Mouse (Mus musculus): ENCODE data around the gene Mrps5. TPM values are rescaled to one million over a fixed set of nuclear protein-coding genes. Genes with fewer than 3 reads are reported as not detected.

Mrps5 gene
- polyA plus RNA-seq, 1 experiment from 2014 or later: 170 TPM

DNA sequence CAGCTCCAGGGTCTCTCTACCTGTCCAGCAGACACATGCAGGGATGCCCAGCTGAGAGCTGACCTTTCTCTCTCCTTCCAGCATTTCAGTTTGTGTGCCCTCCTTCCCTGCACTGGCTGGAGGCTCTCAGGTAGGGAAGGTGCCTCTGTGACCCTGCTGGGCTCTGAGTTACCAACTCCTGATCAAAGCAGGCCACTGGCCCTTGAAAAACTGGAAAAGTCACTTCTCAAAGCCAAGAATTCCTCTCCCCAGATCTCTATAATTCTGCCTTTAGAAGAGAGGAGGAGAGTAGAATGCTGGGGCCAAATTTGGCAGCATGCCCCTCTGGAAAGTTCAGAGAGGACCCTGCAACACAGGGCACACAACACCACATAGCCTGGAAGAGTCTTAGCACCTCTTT lies 65.3 kb downstream of the Mrps5 start:
- H3K9me3 ChIP-seq (ENCODE audit: control insufficient read depth, low read length): no peaks in the 10 kb centered on the region
- no peak for DNase-seq (ENCODE audit: low spot score, missing footprints)
- H3K4me1 ChIP-seq (ENCODE audit: control insufficient read depth, insufficient read depth, low read length): peaks cover 6% of the 10 kb centered on the region; the same call in 1 of the 2 replicates
- ATAC-seq (ENCODE audit: low FRiP score): no peak
- H3K27ac ChIP-seq (ENCODE audit: low read depth, low read length): no peak overlapping the region
- peaks cover 26% of the 10 kb centered on the region for H3K27me3 ChIP-seq (ENCODE audit: control insufficient read depth, insufficient read depth, low read length)
- no peak overlapping the region for H3K9ac ChIP-seq (ENCODE audit: low read length)
- H3K4me3 ChIP-seq (ENCODE audit: low read depth, low read length): no peak overlapping the region
- no peaks in the 10 kb centered on the region for H3K36me3 ChIP-seq (ENCODE audit: control insufficient read depth, insufficient read depth, low read length)
- no peak overlapping the region for H3K4me2 ChIP-seq

DNA sequence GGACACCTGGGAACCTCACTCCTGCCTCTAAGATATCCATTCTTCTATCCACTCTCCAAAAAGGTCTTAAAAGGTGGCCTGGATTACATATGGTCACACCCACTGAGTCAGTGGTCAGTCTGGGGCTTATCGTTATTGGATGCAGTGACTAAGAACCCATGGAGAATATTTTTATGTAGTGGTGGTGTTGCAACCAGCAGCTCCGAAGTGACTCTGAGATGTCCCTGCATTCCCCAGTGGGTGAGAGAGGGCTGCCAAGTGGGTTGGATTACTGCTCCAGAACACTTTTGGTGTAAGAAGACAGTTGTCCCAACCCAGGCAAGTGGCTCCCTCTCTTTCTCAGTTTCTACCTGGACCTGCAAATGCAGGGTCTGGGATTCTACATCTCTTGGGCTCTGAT lies 65.8 kb downstream of the Mrps5 start:
- WGBS: 89% methylated on average over 2 of the region's 2 CpGs
- no peaks in the 10 kb centered on the region for H3K9me3 ChIP-seq (ENCODE audit: control insufficient read depth, low read length)
- peaks cover 29% of the 10 kb centered on the region for H3K27me3 ChIP-seq (ENCODE audit: control insufficient read depth, insufficient read depth, low read length)
- no peak overlapping the region for H3K4me3 ChIP-seq (ENCODE audit: low read depth, low read length)
- peaks cover 6% of the 10 kb centered on the region; the same call in 1 of the 2 replicates for H3K4me1 ChIP-seq (ENCODE audit: control insufficient read depth, insufficient read depth, low read length)
- H3K36me3 ChIP-seq (ENCODE audit: control insufficient read depth, insufficient read depth, low read length): no peaks in the 10 kb centered on the region
- H3K27ac ChIP-seq (ENCODE audit: low read depth, low read length): no peak overlapping the region
- no peak for DNase-seq (ENCODE audit: low spot score, missing footprints)
- ATAC-seq (ENCODE audit: low FRiP score): no peak
- H3K4me2 ChIP-seq: no peak overlapping the region
- H3K9ac ChIP-seq (ENCODE audit: low read length): no peak overlapping the region

DNA sequence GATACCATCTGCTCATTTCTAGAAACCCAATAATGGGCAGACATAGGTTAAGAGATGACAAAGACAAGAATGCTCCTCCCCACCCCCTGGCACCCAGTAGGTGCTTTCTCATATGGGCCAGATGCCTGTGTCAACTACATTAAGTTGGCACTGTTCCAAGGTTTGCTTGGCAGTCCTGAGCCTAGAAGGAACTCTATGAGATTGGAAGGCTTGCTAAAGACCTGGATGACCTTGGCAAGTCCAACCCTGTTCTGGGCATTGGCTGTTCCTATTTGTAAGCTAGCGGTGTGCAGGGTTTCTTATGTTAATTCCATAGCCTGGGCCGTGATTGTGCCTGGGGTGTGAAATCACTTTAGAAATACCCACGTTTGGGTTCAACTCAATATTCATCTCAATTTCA lies 67.8 kb downstream of the Mrps5 start:
- Histone ChIP-seq H3K4me1 (ENCODE audit: control insufficient read depth, insufficient read depth, low read length) (peaks cover 6% of the 10 kb centered on the region; the same call in 1 of the 2 replicates), H3K4me3 (ENCODE audit: low read depth, low read length) (no peak overlapping the region)
- no peak for ATAC-seq (ENCODE audit: low FRiP score)

DNA sequence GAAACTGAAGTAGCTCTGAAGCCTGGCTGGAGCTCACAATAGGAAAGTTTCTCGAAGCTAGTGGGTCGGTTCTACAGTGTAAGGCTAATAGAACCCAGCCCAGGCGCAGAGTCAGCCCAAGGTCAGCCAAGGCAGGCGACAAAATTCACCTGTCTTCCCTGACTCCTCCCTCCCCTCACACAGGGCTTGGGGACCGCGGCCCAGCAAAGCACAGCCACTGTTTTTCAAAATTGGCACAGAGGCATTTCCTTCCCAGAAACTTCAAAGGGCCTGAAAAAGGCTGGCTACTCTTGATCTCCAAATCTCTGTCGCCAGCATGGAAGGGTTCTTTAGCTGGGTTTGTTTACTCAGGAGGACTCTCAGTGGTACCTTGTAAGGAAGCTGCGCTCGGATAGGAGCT lies 68.4 kb downstream of the Mrps5 start:
- Histone ChIP-seq H3K9ac (ENCODE audit: low read length) (no peak overlapping the region), H3K4me1 (ENCODE audit: control insufficient read depth, insufficient read depth, low read length) (peaks cover 6% of the 10 kb centered on the region; the same call in 1 of the 2 replicates), H3K27ac (ENCODE audit: low read depth, low read length) (no peak overlapping the region), H3K36me3 (ENCODE audit: control insufficient read depth, insufficient read depth, low read length) (no peaks in the 10 kb centered on the region), H3K4me3 (ENCODE audit: low read depth, low read length) (peak overlapping the region; percentile 32), H3K4me2 (peak overlapping the region; percentile 66; the same call in 1 of the 2 replicates), H3K27me3 (ENCODE audit: control insufficient read depth, insufficient read depth, low read length) (peaks cover 29% of the 10 kb centered on the region), H3K9me3 (ENCODE audit: control insufficient read depth, low read length) (no peaks in the 10 kb centered on the region)
- DNase-seq (ENCODE audit: low spot score, missing footprints): peak; percentile 87
- 7% methylated on average over 9 of the region's 9 CpGs for whole genome bisulfite sequencing
- ATAC-seq (ENCODE audit: low FRiP score): no peak

More for the DNA sequence above, 67.8 kb downstream of the Mrps5 start:
- H3K27ac ChIP-seq (ENCODE audit: low read depth, low read length): no peak overlapping the region
- H3K4me2 ChIP-seq: no peak overlapping the region
- H3K27me3 ChIP-seq (ENCODE audit: control insufficient read depth, insufficient read depth, low read length): peaks cover 29% of the 10 kb centered on the region
- no peaks in the 10 kb centered on the region for H3K36me3 ChIP-seq (ENCODE audit: control insufficient read depth, insufficient read depth, low read length)
- no peak overlapping the region for H3K9ac ChIP-seq (ENCODE audit: low read length)
- no peaks in the 10 kb centered on the region for H3K9me3 ChIP-seq (ENCODE audit: control insufficient read depth, low read length)
- DNase-seq (ENCODE audit: low spot score, missing footprints): no peak
- WGBS: 47% methylated on average over 3 of the region's 3 CpGs

DNA sequence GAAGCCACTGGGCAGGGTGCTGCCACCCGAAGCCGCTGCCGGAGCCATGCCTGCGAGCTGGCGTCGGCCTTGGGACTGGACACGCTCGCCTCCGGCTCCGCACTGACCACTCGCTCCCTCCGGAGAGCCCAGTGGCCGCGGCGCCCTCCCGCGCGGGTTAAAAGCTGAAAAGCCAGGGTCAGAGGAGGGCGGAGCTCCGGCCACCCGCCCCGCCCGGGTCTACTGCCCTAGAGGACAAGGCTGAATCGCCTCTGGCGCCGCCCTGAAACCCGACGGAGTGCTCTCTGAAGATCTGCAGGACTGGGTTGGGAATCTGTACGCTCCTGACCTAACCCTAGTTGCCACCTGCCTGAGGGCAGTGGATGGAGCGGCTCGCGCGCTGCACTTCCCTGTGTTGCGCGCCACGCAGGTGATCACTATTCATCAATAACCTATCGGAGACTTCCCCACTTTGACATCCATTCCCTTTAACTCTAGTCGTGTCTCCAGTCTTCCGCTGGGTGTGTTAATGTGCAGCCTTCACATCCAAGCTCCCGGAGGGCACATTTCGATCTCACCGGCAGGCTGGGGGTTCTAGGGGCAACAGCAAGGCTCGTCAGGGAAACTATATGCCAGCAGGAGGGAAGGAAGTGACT lies 69.2 kb downstream of the Mrps5 start, which contains the start of gene Mal:
Mal (minus strand) TSS at position 610 of the 635 bp plus-strand sequence.
- Histone ChIP-seq H3K36me3 (ENCODE audit: control insufficient read depth, insufficient read depth, low read length) (no peaks in the 10 kb centered on the region), H3K4me3 (ENCODE audit: low read depth, low read length) (peak within 1 kb of the TSS; percentile 32), H3K27me3 (ENCODE audit: control insufficient read depth, insufficient read depth, low read length) (peaks cover 29% of the 10 kb centered on the region), H3K9ac (ENCODE audit: low read length) (peak within 1 kb of the TSS; percentile 34), H3K9me3 (ENCODE audit: control insufficient read depth, low read length) (no peaks in the 10 kb centered on the region), H3K4me2 (peak within 1 kb of the TSS; percentile 66), H3K4me1 (ENCODE audit: control insufficient read depth, insufficient read depth, low read length) (peaks cover 6% of the 10 kb centered on the region; the same call in 1 of the 2 replicates), H3K27ac (ENCODE audit: low read depth, low read length) (no peak within 1 kb of the TSS)
- under 1% methylated on average over 43 of the region's 43 CpGs for WGBS
- ATAC-seq (ENCODE audit: low FRiP score) (peak; percentile 46; the same call in 1 of the 2 replicates), DNase-seq (ENCODE audit: low spot score, missing footprints) (peak; percentile 92)

Other genes with a start within 250 kb of the Mrps5 start
- not detected in 2 replicates for gene Astl, start 248.6 kb upstream of the Mrps5 start, polyA plus RNA-seq (2014; fragmentation: Nextera tagmentation; extraction: Ambion mirVana)
- gene Adra2b, start 224.0 kb upstream of the Mrps5 start, polyA plus RNA-seq (2014; fragmentation: Nextera tagmentation; extraction: Ambion mirVana): 2.8 and 2.9 TPM in 2 replicates
- gene Gpat2, start 162.0 kb upstream of the Mrps5 start, polyA plus RNA-seq (2014; fragmentation: Nextera tagmentation; extraction: Ambion mirVana): 0.16 and 0.37 TPM in 2 replicates
- gene Fahd2a, start 142.7 kb upstream of the Mrps5 start, polyA plus RNA-seq (2014; fragmentation: Nextera tagmentation; extraction: Ambion mirVana): 26.6 and 28.9 TPM in 2 replicates
- gene Kcnip3, start 65.1 kb upstream of the Mrps5 start, polyA plus RNA-seq (2014; fragmentation: Nextera tagmentation; extraction: Ambion mirVana): 3.9 and 4.4 TPM in 2 replicates
- gene Prom2, start 45.8 kb upstream of the Mrps5 start, polyA plus RNA-seq (2014; fragmentation: Nextera tagmentation; extraction: Ambion mirVana): 0.32 TPM in 1 of 2 replicates, not detected in the other
- gene Zfp661, start 128 bp upstream of the Mrps5 start, polyA plus RNA-seq (2014; fragmentation: Nextera tagmentation; extraction: Ambion mirVana): 8.9 and 9.2 TPM in 2 replicates
- gene Mal, start 69.5 kb downstream of the Mrps5 start, polyA plus RNA-seq (2014; fragmentation: Nextera tagmentation; extraction: Ambion mirVana): 0.77 and 1.9 TPM in 2 replicates
- 0.61 and 0.77 TPM in 2 replicates for gene Mall, start 142.7 kb downstream of the Mrps5 start, polyA plus RNA-seq (2014; fragmentation: Nextera tagmentation; extraction: Ambion mirVana)
- 35.5 and 36.5 TPM in 2 replicates for gene Nphp1, start 201.7 kb downstream of the Mrps5 start, polyA plus RNA-seq (2014; fragmentation: Nextera tagmentation; extraction: Ambion mirVana)
- 30.1 and 30.8 TPM in 2 replicates for gene Mtln, start 205.3 kb downstream of the Mrps5 start, polyA plus RNA-seq (2014; fragmentation: Nextera tagmentation; extraction: Ambion mirVana)
- 33.7 and 37.5 TPM in 2 replicates for gene Bub1, start 244.6 kb downstream of the Mrps5 start, polyA plus RNA-seq (2014; fragmentation: Nextera tagmentation; extraction: Ambion mirVana)

Measured in midbrain, embryonic 11.5 days (tissue).